Mouse (Mus musculus) embryonic facial prominence, embryonic 12.5 days (tissue): Measurements from ENCODE around the gene Tacstd2. TPM values are rescaled to one million over a fixed set of nuclear protein-coding genes. Genes with fewer than 3 reads are reported as not detected.

Experiments
- ATAC-seq: fragments of 200-750 bp; cut with Nextera tagmentation; 2 replicates; pipeline ENCODE4 v1.8.0; 2017; ENCODE audit not compliant: insufficient number of reproducible peaks, insufficient read depth, low FRiP score, low TSS enrichment
- H3K27ac ChIP-seq: fragments of 300-500 bp; sonication (generic); 2 replicates; pipeline ENCODE4 v1.5.1; 2016; ENCODE audit warnings: mild to moderate bottlenecking
- H3K27me3 ChIP-seq: fragments of 300-500 bp; sonication (generic); 2 replicates; pipeline ENCODE4 v1.6.1; 2016; ENCODE audit warnings: mild to moderate bottlenecking, moderate library complexity
- H3K36me3 ChIP-seq: fragments of 300-500 bp; sonication (generic); 2 replicates; pipeline ENCODE4 v1.6.1; 2016; ENCODE audit warnings: mild to moderate bottlenecking
- H3K4me1 ChIP-seq: fragments of 300-500 bp; sonication (generic); 2 replicates; pipeline ENCODE4 v1.6.1; 2016
- H3K4me2 ChIP-seq: fragments of 300-500 bp; sonication (generic); replicated peaks from 2 replicates; pipeline ENCODE4 v1.6.1; 2016; ENCODE audit warnings: mild to moderate bottlenecking, moderate library complexity
- H3K4me3 ChIP-seq: fragments of 300-500 bp; sonication (generic); 2 replicates; pipeline ENCODE4 v1.5.1; 2016; ENCODE audit warnings: mild to moderate bottlenecking
- H3K9ac ChIP-seq: fragments of 300-500 bp; sonication (generic); 2 replicates; pipeline ENCODE4 v1.6.1; 2016; ENCODE audit warnings: mild to moderate bottlenecking, moderate library complexity
- H3K9me3 ChIP-seq: fragments of 300-500 bp; sonication (generic); 2 replicates; pipeline ENCODE4 v1.6.1; 2016; ENCODE audit warnings: mild to moderate bottlenecking, moderate library complexity
- WGBS: fragments of 180-500 bp; shearing (Covaris S2); methylation state at CpG from one replicate; pipeline ENCODE4 v1.1.7; 2016; 5-methylcytosine and 5-hydroxymethylcytosine counted together
- polyA plus RNA-seq: library from polyadenylated mRNA; unstranded; fragments of >200 nt; fragmentation: Nextera tagmentation; extraction: Ambion mirVana; gene quantifications from 2 replicates; pipeline ENCODE4 v1.2.1, GENCODE M21; 2016

Tacstd2 gene
- polyA plus RNA-seq = 18.0 and 18.7 TPM in 2 replicates

- Histone ChIP-seq H3K4me1 (peaks cover 5% of the 10 kb centered on the region; the same call in 1 of the 2 replicates), H3K4me3 (peak within 1 kb of the TSS; percentile 40), H3K4me2 (peak within 1 kb of the TSS; percentile 68), H3K27me3 (peaks cover 55% of the 10 kb centered on the region), H3K9me3 (no peaks in the 10 kb centered on the region), H3K27ac (no peak within 1 kb of the TSS), H3K36me3 (no peaks in the 10 kb centered on the region), H3K9ac (no peak within 1 kb of the TSS)
- WGBS = 3% methylated on average over 8 of the region's 8 CpGs
- no peak for ATAC-seq
These were observed at the start of gene Tacstd2 for GRCm38 (mm10) chr6:67535777-67536054. Tacstd2 (minus strand) TSS chr6:67535796.

GRCm38 (mm10) chr6:67566270-67566669 lies 30.7 kb upstream of the Tacstd2 start:
- Histone ChIP-seq H3K4me2 (no peak overlapping the region), H3K36me3 (no peaks in the 10 kb centered on the region), H3K9me3 (no peaks in the 10 kb centered on the region), H3K9ac (no peak overlapping the region), H3K27me3 (no peaks in the 10 kb centered on the region), H3K27ac (no peak overlapping the region), H3K4me1 (no peaks in the 10 kb centered on the region), H3K4me3 (no peak overlapping the region)
- WGBS = 93% methylated on average over 3 of the region's 3 CpGs
- ATAC-seq = no peak

GRCm38 (mm10) chr6:67555376-67555775 lies 19.8 kb upstream of the Tacstd2 start:
- no peak overlapping the region for H3K27ac ChIP-seq
- no peak overlapping the region for H3K4me3 ChIP-seq
- no peaks in the 10 kb centered on the region for H3K36me3 ChIP-seq
- H3K9me3 ChIP-seq = no peaks in the 10 kb centered on the region
- no peak overlapping the region for H3K9ac ChIP-seq
- no peaks in the 10 kb centered on the region for H3K4me1 ChIP-seq
- H3K27me3 ChIP-seq = no peaks in the 10 kb centered on the region
- no peak overlapping the region for H3K4me2 ChIP-seq
- no peak for ATAC-seq

GRCm38 (mm10) chr6:67549550-67549949 lies 14.0 kb upstream of the Tacstd2 start:
- Histone ChIP-seq H3K9me3 (no peaks in the 10 kb centered on the region), H3K27ac (no peak overlapping the region), H3K36me3 (no peaks in the 10 kb centered on the region), H3K9ac (no peak overlapping the region), H3K4me1 (no peaks in the 10 kb centered on the region), H3K4me2 (no peak overlapping the region), H3K4me3 (no peak overlapping the region), H3K27me3 (no peaks in the 10 kb centered on the region)
- 0% methylated on average over 1 of the region's 1 CpGs for WGBS
- ATAC-seq = no peak

- H3K27ac ChIP-seq = no peak overlapping the region
- peak; percentile 49; the same call in 1 of the 2 replicates for ATAC-seq
- peaks cover 55% of the 10 kb centered on the region for H3K27me3 ChIP-seq
- WGBS = under 1% methylated on average over 62 of the region's 62 CpGs
- H3K36me3 ChIP-seq = no peaks in the 10 kb centered on the region
- peak overlapping the region; percentile 40 for H3K4me3 ChIP-seq
- no peaks in the 10 kb centered on the region for H3K9me3 ChIP-seq
- peaks cover 5% of the 10 kb centered on the region; the same call in 1 of the 2 replicates for H3K4me1 ChIP-seq
- H3K9ac ChIP-seq = no peak overlapping the region
- H3K4me2 ChIP-seq = peak overlapping the region; percentile 68
These were observed 405 bp downstream of the Tacstd2 start for GRCm38 (mm10) chr6:67535005-67535776.

- H3K36me3 ChIP-seq = no peaks in the 10 kb centered on the region
- H3K4me1 ChIP-seq = peaks cover 5% of the 10 kb centered on the region; the same call in 1 of the 2 replicates
- H3K27ac ChIP-seq = no peak overlapping the region
- peaks cover 55% of the 10 kb centered on the region for H3K27me3 ChIP-seq
- H3K9ac ChIP-seq = no peak overlapping the region
- peak overlapping the region; percentile 40 for H3K4me3 ChIP-seq
- no peak for ATAC-seq
- WGBS = 7% methylated on average over 31 of the region's 31 CpGs
- peak overlapping the region; percentile 68 for H3K4me2 ChIP-seq
- no peaks in the 10 kb centered on the region for H3K9me3 ChIP-seq
These were observed 1.2 kb downstream of the Tacstd2 start for GRCm38 (mm10) chr6:67534191-67535004.

- Histone ChIP-seq H3K27me3 (peaks cover 55% of the 10 kb centered on the region), H3K9ac (no peak overlapping the region), H3K4me2 (peak overlapping the region; percentile 49), H3K36me3 (no peaks in the 10 kb centered on the region), H3K4me1 (peaks cover 5% of the 10 kb centered on the region; the same call in 1 of the 2 replicates), H3K4me3 (peak overlapping the region; percentile 19), H3K9me3 (no peaks in the 10 kb centered on the region), H3K27ac (no peak overlapping the region)
- WGBS = 8% methylated on average over 29 of the region's 29 CpGs
- peak; percentile 62; the same call in 1 of the 2 replicates for ATAC-seq
These were observed 2.7 kb downstream of the Tacstd2 start for GRCm38 (mm10) chr6:67532665-67533440.

- Histone ChIP-seq H3K9me3 (no peaks in the 10 kb centered on the region), H3K27me3 (peaks cover 48% of the 10 kb centered on the region), H3K36me3 (no peaks in the 10 kb centered on the region), H3K4me3 (no peak overlapping the region), H3K27ac (no peak overlapping the region), H3K9ac (no peak overlapping the region), H3K4me1 (peaks cover 5% of the 10 kb centered on the region; the same call in 1 of the 2 replicates), H3K4me2 (no peak overlapping the region)
- no peak for ATAC-seq
- 62% methylated on average over 7 of the region's 7 CpGs for WGBS
These were observed 3.8 kb downstream of the Tacstd2 start for GRCm38 (mm10) chr6:67531822-67532162.

GRCm38 (mm10) chr6:67530992-67531821 lies 4.4 kb downstream of the Tacstd2 start:
- H3K9me3 ChIP-seq = no peaks in the 10 kb centered on the region
- WGBS = 55% methylated on average over 9 of the region's 9 CpGs
- no peak overlapping the region for H3K27ac ChIP-seq
- H3K4me1 ChIP-seq = peaks cover 5% of the 10 kb centered on the region; the same call in 1 of the 2 replicates
- no peak overlapping the region for H3K4me3 ChIP-seq
- peaks cover 42% of the 10 kb centered on the region for H3K27me3 ChIP-seq
- H3K4me2 ChIP-seq = no peak overlapping the region
- H3K9ac ChIP-seq = no peak overlapping the region
- H3K36me3 ChIP-seq = no peaks in the 10 kb centered on the region
- no peak; the same call in 1 of the 2 replicates for ATAC-seq

- no peaks in the 10 kb centered on the region; the same call in 1 of the 2 replicates for H3K27me3 ChIP-seq
- no peak overlapping the region for H3K9ac ChIP-seq
- WGBS = 85% methylated on average over 5 of the region's 5 CpGs
- H3K27ac ChIP-seq = no peak overlapping the region
- H3K4me2 ChIP-seq = no peak overlapping the region
- H3K9me3 ChIP-seq = no peaks in the 10 kb centered on the region
- H3K36me3 ChIP-seq = no peaks in the 10 kb centered on the region
- no peak for ATAC-seq
- H3K4me1 ChIP-seq = no peaks in the 10 kb centered on the region
- H3K4me3 ChIP-seq = no peak overlapping the region
These were observed 9.2 kb downstream of the Tacstd2 start for GRCm38 (mm10) chr6:67526356-67526755.

GRCm38 (mm10) chr6:67510752-67511151 lies 24.8 kb downstream of the Tacstd2 start:
- Histone ChIP-seq H3K4me2 (no peak overlapping the region), H3K27me3 (no peaks in the 10 kb centered on the region), H3K27ac (no peak overlapping the region), H3K9ac (no peak overlapping the region), H3K4me1 (no peaks in the 10 kb centered on the region), H3K36me3 (no peaks in the 10 kb centered on the region), H3K9me3 (no peaks in the 10 kb centered on the region), H3K4me3 (no peak overlapping the region)
- no peak for ATAC-seq
